Mouse (Mus musculus): ENCODE data around the gene Pcbp3. TPM values are rescaled to one million over a fixed set of nuclear protein-coding genes. Genes with fewer than 3 reads are reported as not detected.
A peak's percentile ranks its signal among the peaks of the same experiment; 100 is the strongest.

Gene Pcbp3
- polyA plus RNA-seq, 1 experiment from 2014 or later = 15.3 TPM

- no peaks in the 10 kb centered on the region for H3K36me3 ChIP-seq (ENCODE audit: control insufficient read depth, insufficient read depth, low read length)
- H3K9ac ChIP-seq (ENCODE audit: low read length) = no peak overlapping the region
- peak; percentile 37 for DNase-seq (ENCODE audit: low spot score)
- H3K27me3 ChIP-seq (ENCODE audit: control insufficient read depth, insufficient read depth, low read length) = no peaks in the 10 kb centered on the region
- no peaks in the 10 kb centered on the region for H3K9me3 ChIP-seq (ENCODE audit: control insufficient read depth, low read length)
- H3K27ac ChIP-seq (replicated peaks) = peak overlapping the region; percentile 63
- H3K4me3 ChIP-seq (ENCODE audit: low read depth, low read length) = no peak overlapping the region
- no peak overlapping the region for H3K4me2 ChIP-seq (replicated peaks; ENCODE audit: low read depth)
- peaks cover 15% of the 10 kb centered on the region for H3K4me1 ChIP-seq (replicated peaks; ENCODE audit: control insufficient read depth, insufficient read depth)
- 69% methylated on average over 19 of the region's 19 CpGs for WGBS
- no peak for ATAC-seq (ENCODE audit: low FRiP score, low TSS enrichment)
- no peak for TF ChIP-seq CTCF (IDR thresholded peaks at IDR 0.05; ENCODE audit: low read depth)
- no peak for TF ChIP-seq EP300 (optimal IDR thresholded peaks at IDR 0.05)
These were observed 231.8 kb downstream of the Pcbp3 start for GRCm38 (mm10) chr10:76729631-76730620.

GRCm38 (mm10) chr10:76728369-76728768 lies 233.3 kb downstream of the Pcbp3 start:
- peak; percentile 91 for TF ChIP-seq CTCF (IDR thresholded peaks at IDR 0.05; ENCODE audit: low read depth)
- no peak for TF ChIP-seq EP300 (optimal IDR thresholded peaks at IDR 0.05)
- Histone ChIP-seq H3K4me3 (ENCODE audit: low read depth, low read length) (no peak overlapping the region), H3K36me3 (ENCODE audit: control insufficient read depth, insufficient read depth, low read length) (no peaks in the 10 kb centered on the region), H3K9me3 (ENCODE audit: control insufficient read depth, low read length) (no peaks in the 10 kb centered on the region), H3K27ac (replicated peaks) (0 out of 2 replicates have a peak overlapping the region, but pooled peaks have one; percentile 40), H3K9ac (ENCODE audit: low read length) (peak overlapping the region; percentile 47; the same call in 1 of the 2 replicates), H3K4me2 (replicated peaks; ENCODE audit: low read depth) (no peak overlapping the region), H3K4me1 (replicated peaks; ENCODE audit: control insufficient read depth, insufficient read depth) (peaks cover 11% of the 10 kb centered on the region), H3K27me3 (ENCODE audit: control insufficient read depth, insufficient read depth, low read length) (no peaks in the 10 kb centered on the region)
- DNase-seq (ENCODE audit: low spot score) = peak; percentile 81
- ATAC-seq (ENCODE audit: low FRiP score, low TSS enrichment) = no peak; the same call in 1 of the 2 replicates
- WGBS = 20% methylated on average over 11 of the region's 11 CpGs

GRCm38 (mm10) chr10:76727301-76727700 lies 234.4 kb downstream of the Pcbp3 start:
- no peak overlapping the region for H3K9ac ChIP-seq (ENCODE audit: low read length)
- no peak overlapping the region for H3K4me3 ChIP-seq (ENCODE audit: low read depth, low read length)
- no peaks in the 10 kb centered on the region for H3K36me3 ChIP-seq (ENCODE audit: control insufficient read depth, insufficient read depth, low read length)
- peak overlapping the region; percentile 74; the same call in 1 of the 2 replicates for H3K27ac ChIP-seq (replicated peaks)
- H3K9me3 ChIP-seq (ENCODE audit: control insufficient read depth, low read length) = no peaks in the 10 kb centered on the region
- TF ChIP-seq CTCF (IDR thresholded peaks at IDR 0.05; ENCODE audit: low read depth) = no peak
- TF ChIP-seq EP300 (optimal IDR thresholded peaks at IDR 0.05) = no peak
- no peaks in the 10 kb centered on the region for H3K27me3 ChIP-seq (ENCODE audit: control insufficient read depth, insufficient read depth, low read length)
- no peak overlapping the region for H3K4me2 ChIP-seq (replicated peaks; ENCODE audit: low read depth)
- 87% methylated on average over 7 of the region's 7 CpGs for WGBS
- ATAC-seq (ENCODE audit: low FRiP score, low TSS enrichment) = no peak
- DNase-seq (ENCODE audit: low spot score) = no peak
- peaks cover 8% of the 10 kb centered on the region for H3K4me1 ChIP-seq (replicated peaks; ENCODE audit: control insufficient read depth, insufficient read depth)

GRCm38 (mm10) chr10:76726866-76727265 lies 234.8 kb downstream of the Pcbp3 start:
- H3K4me3 ChIP-seq (ENCODE audit: low read depth, low read length) = no peak overlapping the region
- H3K36me3 ChIP-seq (ENCODE audit: control insufficient read depth, insufficient read depth, low read length) = peaks cover under 1% of the 10 kb centered on the region; the same call in 1 of the 2 replicates
- no peak overlapping the region for H3K4me2 ChIP-seq (replicated peaks; ENCODE audit: low read depth)
- no peaks in the 10 kb centered on the region for H3K27me3 ChIP-seq (ENCODE audit: control insufficient read depth, insufficient read depth, low read length)
- TF ChIP-seq EP300 (optimal IDR thresholded peaks at IDR 0.05) (no peak), CTCF (IDR thresholded peaks at IDR 0.05; ENCODE audit: low read depth) (no peak)
- H3K9me3 ChIP-seq (ENCODE audit: control insufficient read depth, low read length) = no peaks in the 10 kb centered on the region
- H3K9ac ChIP-seq (ENCODE audit: low read length) = peak overlapping the region; percentile 35; the same call in 1 of the 2 replicates
- H3K27ac ChIP-seq (replicated peaks) = peak overlapping the region; percentile 74
- H3K4me1 ChIP-seq (replicated peaks; ENCODE audit: control insufficient read depth, insufficient read depth) = peaks cover 4% of the 10 kb centered on the region
- 77% methylated on average over 4 of the region's 4 CpGs for WGBS
- DNase-seq (ENCODE audit: low spot score) (no peak), ATAC-seq (ENCODE audit: low FRiP score, low TSS enrichment) (no peak)

- TF ChIP-seq CTCF (IDR thresholded peaks at IDR 0.05; ENCODE audit: low read depth) (no peak), EP300 (optimal IDR thresholded peaks at IDR 0.05) (no peak)
- 22% methylated on average over 9 of the region's 9 CpGs for WGBS
- Histone ChIP-seq H3K9me3 (ENCODE audit: control insufficient read depth, low read length) (no peaks in the 10 kb centered on the region), H3K27ac (replicated peaks) (peak within 1 kb of the TSS; percentile 87), H3K27me3 (ENCODE audit: control insufficient read depth, insufficient read depth, low read length) (no peaks in the 10 kb centered on the region), H3K4me2 (replicated peaks; ENCODE audit: low read depth) (peak within 1 kb of the TSS; percentile 68), H3K4me3 (ENCODE audit: low read depth, low read length) (peak within 1 kb of the TSS; percentile 53), H3K4me1 (replicated peaks; ENCODE audit: control insufficient read depth, insufficient read depth) (peaks cover 2% of the 10 kb centered on the region; the same call in 1 of the 2 replicates), H3K9ac (ENCODE audit: low read length) (peak within 1 kb of the TSS; percentile 77), H3K36me3 (ENCODE audit: control insufficient read depth, insufficient read depth, low read length) (peaks cover 5% of the 10 kb centered on the region; the same call in 1 of the 2 replicates)
- DNase-seq (ENCODE audit: low spot score) (peak; percentile 51), ATAC-seq (ENCODE audit: low FRiP score, low TSS enrichment) (peak; percentile 61; the same call in 1 of the 2 replicates)
These were observed 235.9 kb downstream of the Pcbp3 start, which contains the start of gene Col6a1 for GRCm38 (mm10) chr10:76725682-76726285. Col6a1 (minus strand) TSS chr10:76726168.

All from stomach, postnatal 0 days (tissue).